Mouse (Mus musculus): ENCODE data around the gene F13a1.

Gene F13a1

DNA sequence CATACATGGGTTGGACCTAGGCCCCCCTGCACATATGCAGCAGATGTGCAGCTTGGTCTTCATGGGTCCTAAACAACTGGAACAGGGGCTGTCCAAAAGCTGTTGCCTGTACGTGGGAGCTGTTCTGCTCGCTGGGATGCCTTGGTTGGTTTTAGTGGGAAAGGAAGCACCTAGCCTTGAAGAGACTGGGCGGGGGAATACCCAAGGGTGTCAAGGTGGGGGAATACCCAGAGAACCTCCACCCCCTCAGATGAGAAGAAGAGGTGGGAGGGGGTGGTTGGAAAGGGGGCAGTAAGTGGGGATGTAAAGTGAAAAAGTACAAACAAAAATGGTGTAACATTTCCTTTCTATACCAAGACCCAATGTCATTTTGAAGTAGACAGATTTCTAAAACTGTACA lies 95.1 kb downstream of the F13a1 start:
- no peak for DNase-seq (ENCODE audit: low spot score in 2 of 2)

DNA sequence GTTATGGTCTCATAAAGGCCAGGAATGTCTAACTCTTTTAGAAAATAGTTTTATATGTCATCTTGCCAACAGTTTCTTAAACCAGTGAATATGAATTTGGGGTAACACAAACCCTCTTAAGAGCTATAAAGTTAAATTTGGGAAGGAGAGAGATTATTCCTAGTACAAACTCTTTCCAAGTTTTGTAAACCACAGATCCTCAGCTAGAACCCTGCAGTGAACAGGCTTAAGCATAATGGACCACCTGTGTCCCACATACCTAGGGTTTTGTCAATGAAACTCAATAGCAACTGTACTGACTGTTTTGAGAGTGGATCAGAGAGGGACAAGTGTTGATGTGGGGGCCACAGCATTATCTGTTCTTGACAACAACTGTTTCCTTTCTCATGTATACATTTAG lies 96.4 kb downstream of the F13a1 start:
- DNase-seq (ENCODE audit: low spot score in 2 of 2): no peak

DNA sequence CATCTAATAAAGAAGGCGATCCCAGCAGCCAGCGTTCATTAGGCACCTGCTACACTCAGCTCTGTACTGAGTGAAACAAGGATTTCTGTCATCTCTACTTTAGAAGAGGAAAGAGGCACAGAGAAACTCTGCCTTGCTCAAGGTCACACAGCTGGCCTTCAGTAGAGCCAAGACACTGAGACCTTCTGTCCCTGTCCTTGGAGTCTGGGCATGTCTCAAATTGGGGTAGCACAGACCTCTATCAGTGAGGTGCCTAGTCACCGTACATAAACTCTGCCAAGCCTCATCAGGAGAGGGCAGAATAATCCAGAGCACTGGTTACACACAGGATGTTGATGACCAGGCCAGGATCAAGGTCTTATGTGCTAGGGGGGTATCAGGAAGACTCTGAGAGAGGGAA lies 108.2 kb downstream of the F13a1 start:
- DNase-seq (ENCODE audit: low spot score in 2 of 2): no peak

DNA sequence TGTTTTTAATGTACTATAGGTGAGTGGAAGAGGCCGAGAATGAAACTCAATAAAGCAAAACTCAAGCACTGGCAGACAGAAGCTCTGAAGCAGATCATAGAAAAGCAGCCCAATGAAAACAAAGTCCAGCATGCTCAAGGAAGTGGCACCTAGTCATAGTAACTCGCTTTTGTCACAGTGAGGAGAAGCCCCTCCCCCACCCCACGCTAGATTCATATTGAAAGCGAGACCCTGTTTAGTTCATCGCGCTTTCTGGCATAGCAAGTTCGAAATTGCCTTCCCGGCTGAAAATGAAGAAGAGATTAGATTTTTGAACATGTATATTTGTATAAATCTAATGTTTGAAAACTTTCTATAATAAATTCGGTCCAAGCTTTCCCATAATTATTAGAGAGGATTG lies 118.0 kb downstream of the F13a1 start:
- no peak for DNase-seq (ENCODE audit: low spot score in 2 of 2)

DNA sequence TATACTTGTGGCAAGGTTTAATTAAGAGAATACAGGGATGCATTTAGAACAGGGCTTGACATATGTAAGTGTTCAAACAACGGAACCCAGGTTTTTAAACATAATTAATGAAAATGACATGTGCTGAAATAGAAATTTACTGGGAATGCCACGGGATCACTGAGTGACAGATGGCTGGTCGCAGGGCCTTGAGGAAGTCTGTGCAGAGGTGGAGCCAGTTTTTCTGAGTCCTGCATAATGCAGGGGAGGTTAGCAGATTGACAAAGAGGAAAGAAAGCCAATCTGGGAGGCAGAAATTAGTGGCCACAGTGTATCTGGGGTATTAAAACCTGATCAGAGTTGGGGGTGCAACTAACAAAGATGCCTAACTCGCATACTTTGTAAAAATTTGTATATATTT lies 130.3 kb downstream of the F13a1 start:
- no peak for DNase-seq (ENCODE audit: low spot score in 2 of 2)

DNA sequence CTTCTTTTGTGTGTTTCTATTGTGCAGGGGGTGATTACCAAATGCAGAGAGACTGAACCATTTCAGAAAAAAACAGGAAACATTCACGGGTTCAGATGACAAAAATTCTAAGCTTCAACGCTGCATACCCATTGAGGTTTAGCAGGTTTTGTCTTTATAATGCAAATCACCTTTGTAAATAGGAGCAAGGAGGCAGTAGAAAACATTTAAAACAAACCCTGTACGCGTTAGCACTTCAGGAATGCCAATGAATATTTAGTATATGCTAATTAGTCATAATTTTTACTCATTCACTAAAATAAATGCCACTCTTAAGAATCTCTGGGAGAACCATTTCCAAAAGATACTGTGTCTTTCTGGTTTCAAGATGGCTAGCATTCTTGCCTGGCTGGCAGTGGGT lies 146.2 kb downstream of the F13a1 start:
- no peak for DNase-seq (ENCODE audit: low spot score in 2 of 2)

DNA sequence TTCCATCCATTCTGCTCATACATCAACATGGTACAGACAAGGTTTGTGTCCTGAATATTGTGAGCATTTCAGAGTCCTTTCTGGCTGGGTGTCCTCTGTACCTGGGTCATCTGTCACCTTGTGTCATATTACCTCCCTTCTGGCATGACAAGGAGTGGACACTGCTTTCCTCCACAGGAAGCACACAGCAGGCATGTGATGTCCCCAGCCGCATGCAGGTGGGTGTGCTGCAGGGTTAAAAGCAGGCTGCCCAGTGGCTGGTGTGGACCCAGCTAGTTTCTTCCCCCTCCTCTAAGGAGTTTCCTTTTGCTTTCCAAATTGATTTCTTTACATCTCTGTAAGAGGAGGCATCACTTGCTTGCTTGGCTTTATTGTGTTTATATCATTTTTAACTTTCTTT lies 146.6 kb downstream of the F13a1 start:
- DNase-seq (ENCODE audit: low spot score in 2 of 2): no peak

DNA sequence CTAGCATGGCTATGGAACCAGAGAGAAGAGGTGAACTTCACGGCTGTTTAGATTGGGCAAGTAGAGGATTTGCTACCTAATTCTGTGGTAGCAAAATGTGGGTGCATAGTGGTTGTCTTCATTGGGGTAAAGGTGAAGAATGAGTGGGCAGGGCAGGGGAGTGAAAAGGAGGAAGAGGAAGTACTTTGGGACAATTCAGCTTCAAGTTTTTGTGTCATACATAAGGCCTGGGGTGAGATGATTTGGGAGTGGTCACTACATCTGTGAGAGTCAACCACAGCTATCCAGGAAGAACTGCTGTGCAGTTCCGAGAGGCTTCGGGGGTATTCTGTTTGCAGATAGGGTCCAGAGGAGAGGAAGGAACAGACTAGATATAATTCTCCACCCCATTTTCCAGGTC lies 148.4 kb downstream of the F13a1 start:
- no peak for DNase-seq (ENCODE audit: low spot score in 2 of 2)

DNA sequence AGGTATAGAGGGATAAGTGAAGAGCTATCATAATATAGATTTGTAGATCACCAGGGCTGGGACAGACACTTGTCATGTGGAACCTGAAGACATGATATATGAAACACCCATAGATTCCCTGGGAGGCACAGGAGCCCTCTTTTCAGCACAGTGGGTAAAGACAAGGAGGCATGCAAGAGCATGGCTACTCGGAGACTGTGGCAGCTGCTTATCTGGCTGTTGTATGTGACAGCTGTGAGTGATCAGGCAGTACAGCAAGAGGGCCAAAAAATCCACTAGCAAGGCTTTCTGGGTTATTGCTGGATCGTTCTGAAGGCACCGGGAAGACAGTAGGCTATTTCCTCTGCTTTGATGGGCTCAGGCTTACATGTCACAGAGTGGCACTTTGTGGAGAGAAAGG lies 149.0 kb downstream of the F13a1 start:
- DNase-seq (ENCODE audit: low spot score in 2 of 2): no peak

DNA sequence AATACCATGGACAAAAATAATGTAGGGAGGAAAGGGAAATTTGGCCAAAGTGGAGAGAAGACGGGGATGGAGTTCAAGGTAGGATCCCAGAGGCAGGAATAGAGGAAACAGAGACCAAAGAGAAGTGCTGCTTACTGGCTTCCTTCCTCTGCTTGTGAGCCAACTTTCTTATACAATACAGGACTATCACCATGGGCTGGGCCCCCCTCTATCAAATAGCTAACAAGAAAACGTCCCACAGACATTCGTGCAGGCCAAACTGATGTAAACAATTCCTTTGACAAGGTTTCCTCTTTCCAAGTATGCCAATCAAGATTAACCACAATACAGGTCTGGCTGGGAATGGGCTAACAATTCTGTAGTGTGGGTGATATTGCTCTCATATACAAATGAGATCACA lies 154.0 kb downstream of the F13a1 start:
- no peak for DNase-seq (ENCODE audit: low spot score in 2 of 2)

DNA sequence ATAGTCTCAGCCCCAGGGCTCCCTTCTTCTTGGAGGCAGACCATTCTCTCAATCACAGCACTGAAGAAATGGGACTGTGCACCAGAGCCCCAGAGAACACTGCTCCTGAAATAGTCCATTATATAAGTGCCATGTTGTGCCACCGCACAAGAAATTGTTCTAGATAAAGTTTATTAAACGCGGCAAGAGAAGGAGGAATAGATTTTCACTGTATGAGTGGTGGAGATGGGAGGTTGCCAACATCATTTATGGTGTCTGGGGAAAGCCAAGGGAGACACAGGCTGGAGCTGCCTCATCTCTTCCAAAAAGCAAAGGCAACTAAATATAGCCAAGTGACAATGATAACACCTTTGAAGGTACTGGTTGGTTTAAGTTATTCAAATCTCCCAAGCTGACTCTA lies 156.3 kb downstream of the F13a1 start:
- peak; percentile 22 to 72 for DNase-seq (ENCODE audit: low spot score in 2 of 2)

DNA sequence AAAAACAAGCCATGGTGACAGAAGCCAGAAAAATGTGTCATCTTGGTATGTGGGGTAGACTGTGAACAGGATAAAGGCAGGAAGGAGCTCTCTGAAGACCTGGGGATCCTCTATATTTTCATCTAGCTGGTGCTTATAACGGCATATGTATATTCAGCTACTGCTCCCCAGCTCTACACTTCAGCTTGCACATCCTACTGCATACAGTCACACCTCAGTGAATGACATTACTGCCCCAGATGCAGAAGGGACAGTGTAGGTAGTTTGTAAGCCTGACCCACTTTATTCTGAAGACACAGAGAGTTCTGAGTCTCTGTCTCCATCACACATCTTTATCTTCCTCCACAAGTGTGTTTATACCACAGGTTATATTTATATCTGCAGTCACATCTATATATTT lies 157.8 kb downstream of the F13a1 start:
- peak; percentile 16 to 66 for DNase-seq (ENCODE audit: low spot score in 2 of 2)

DNA sequence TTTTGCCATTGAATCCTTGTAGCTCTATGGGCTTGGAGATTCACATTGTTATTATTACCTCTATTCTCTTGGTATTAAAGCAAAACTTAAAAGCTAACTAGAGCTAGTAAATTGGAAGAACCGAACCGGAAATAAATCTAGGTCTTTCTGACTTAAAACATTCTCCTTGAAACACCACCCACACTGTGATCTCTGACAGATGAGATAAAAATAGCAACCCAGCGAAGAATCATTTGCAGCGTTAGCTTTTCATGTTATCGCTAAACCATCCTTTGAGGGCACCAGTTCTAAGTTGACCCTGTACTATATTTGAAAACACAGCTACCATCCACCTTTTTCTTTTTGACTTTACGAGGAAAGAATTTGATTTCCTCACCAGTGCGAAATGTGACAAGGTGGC lies 164.1 kb downstream of the F13a1 start:
- no peak for DNase-seq (ENCODE audit: low spot score in 2 of 2)

DNA sequence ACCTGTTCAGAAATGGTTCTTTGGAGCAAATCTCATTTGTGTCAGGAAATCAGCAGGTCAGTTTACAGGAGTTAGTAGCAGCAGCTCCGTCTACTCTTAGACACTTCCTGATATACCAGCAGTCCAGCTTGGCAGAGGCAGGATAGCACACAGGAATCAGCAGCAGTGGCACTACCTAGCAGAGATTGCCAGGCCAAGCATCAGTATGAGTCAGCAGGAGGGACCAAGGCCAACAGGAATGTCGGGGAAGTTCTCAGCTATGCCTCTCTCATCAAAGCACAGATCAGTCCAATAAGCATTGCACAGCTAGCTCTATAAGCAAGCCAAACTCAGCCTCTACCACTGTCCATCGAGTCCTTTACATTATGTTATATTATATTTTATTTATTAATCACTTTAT lies 210.9 kb downstream of the F13a1 start:
- DNase-seq (ENCODE audit: low spot score in 2 of 2): no peak
